Mouse (Mus musculus) forebrain, embryonic 10.5 days (tissue): Measurements from ENCODE around the gene Lefty1. TPM values are rescaled to one million over a fixed set of nuclear protein-coding genes. Genes with fewer than 3 reads are reported as not detected.
"Not testable (repeated sequence)": the region's sequence is repeated elsewhere in the genome, so short reads cannot be mapped to it uniquely, and the experiment has no call there.

ENCODE experiments used
- DNase-seq: peaks from one replicate; pipeline ENCODE4 v3.0.0-alpha.2; 2017; ENCODE audit warnings: low spot score; ENCODE audit errors: extremely low spot score
- H3K27ac ChIP-seq: fragments of 300-500 bp; sonication (generic); 2 replicates; pipeline ENCODE4 v1.5.1; 2016; ENCODE audit warnings: mild to moderate bottlenecking
- H3K27me3 ChIP-seq: fragments of 300-500 bp; sonication (generic); 2 replicates; pipeline ENCODE4 v1.6.1; 2016; ENCODE audit warnings: mild to moderate bottlenecking; ENCODE audit not compliant: poor library complexity, severe bottlenecking
- H3K36me3 ChIP-seq: fragments of 300-500 bp; sonication (generic); replicated peaks from 2 replicates; pipeline ENCODE4 v1.6.1; 2016; ENCODE audit warnings: mild to moderate bottlenecking, moderate library complexity
- H3K4me1 ChIP-seq: fragments of 300-500 bp; sonication (generic); 2 replicates; pipeline ENCODE4 v1.6.1; 2016
- H3K4me3 ChIP-seq: fragments of 300-500 bp; sonication (generic); 2 replicates; pipeline ENCODE4 v1.5.1; 2016; ENCODE audit warnings: mild to moderate bottlenecking, moderate library complexity
- H3K9me3 ChIP-seq: fragments of 300-500 bp; sonication (generic); 2 replicates; pipeline ENCODE4 v1.6.1; 2016; ENCODE audit warnings: mild to moderate bottlenecking, moderate library complexity
- WGBS: fragments of 180-500 bp; shearing (Covaris S2); methylation state at CpG from one replicate; pipeline ENCODE4 v1.1.7; 2016; 5-methylcytosine and 5-hydroxymethylcytosine counted together
- polyA plus RNA-seq: library from polyadenylated mRNA; unstranded; fragments of >200 nt; fragmentation: Nextera tagmentation; extraction: Ambion mirVana; gene quantifications from 2 replicates; pipeline ENCODE4 v1.2.1, GENCODE M21; 2016

Gene Lefty1
- polyA plus RNA-seq, 1 experiment from 2014 or later, result 0.69 TPM

DNA sequence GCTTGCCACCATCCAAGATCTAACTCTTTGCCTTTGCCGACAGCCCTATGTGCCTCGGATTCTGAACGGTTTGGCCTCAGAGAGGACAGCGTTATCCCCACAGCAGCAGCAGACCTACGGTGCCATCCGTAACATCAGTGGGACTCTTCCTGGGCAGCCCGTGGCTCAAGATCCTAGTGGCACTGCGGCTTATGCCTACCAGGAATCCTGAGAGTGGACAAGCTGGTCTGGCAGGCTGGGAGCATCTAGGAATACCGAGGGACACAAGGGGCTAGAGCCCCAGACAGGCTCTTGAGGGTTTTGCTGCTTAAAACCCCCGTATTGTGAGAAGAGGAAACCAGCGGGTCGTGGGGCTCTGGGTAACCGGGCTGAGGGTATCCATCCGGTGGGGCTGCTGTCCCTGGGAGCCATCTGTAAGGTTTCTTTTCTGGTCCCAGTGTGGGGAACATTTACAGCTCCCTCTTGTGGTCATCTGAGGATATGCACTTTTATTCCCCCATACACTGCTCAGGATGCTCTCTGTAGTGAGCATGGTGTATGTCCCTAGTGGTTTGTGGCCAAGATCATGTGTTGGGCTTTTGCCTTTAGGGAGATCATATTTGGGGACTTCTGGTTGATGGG, 39.4 kb downstream of the Lefty1 start:
- H3K4me3 ChIP-seq, result no peak overlapping the region
- H3K9me3 ChIP-seq, result no peaks in the 10 kb centered on the region
- H3K27ac ChIP-seq, result no peak overlapping the region
- peak; percentile 24 for DNase-seq
- WGBS, result 65% methylated on average over 14 of the region's 14 CpGs
- no peaks in the 10 kb centered on the region for H3K36me3 ChIP-seq
- no peaks in the 10 kb centered on the region for H3K4me1 ChIP-seq
- H3K27me3 ChIP-seq, result no peaks in the 10 kb centered on the region

GRCm38 (mm10) chr1:180976110-180976679, 41.4 kb downstream of the Lefty1 start:
- H3K27me3 ChIP-seq, result no peaks in the 10 kb centered on the region
- no peak for DNase-seq
- H3K4me3 ChIP-seq, result no peak overlapping the region
- H3K27ac ChIP-seq, result no peak overlapping the region
- H3K9me3 ChIP-seq, result no peaks in the 10 kb centered on the region
- no peaks in the 10 kb centered on the region for H3K36me3 ChIP-seq
- WGBS, result 63% methylated on average over 4 of the region's 4 CpGs
- H3K4me1 ChIP-seq, result no peaks in the 10 kb centered on the region

- Histone ChIP-seq H3K27me3 (no peaks in the 10 kb centered on the region), H3K36me3 (no peaks in the 10 kb centered on the region), H3K9me3 (no peaks in the 10 kb centered on the region), H3K4me3 (no peak overlapping the region), H3K27ac (no peak overlapping the region), H3K4me1 (no peaks in the 10 kb centered on the region)
- no peak for DNase-seq
- WGBS, result 87% methylated on average over 24 of the region's 24 CpGs
These were observed 44.8 kb downstream of the Lefty1 start for GRCm38 (mm10) chr1:180979484-180980251.

GRCm38 (mm10) chr1:180980464-180980863, 45.6 kb downstream of the Lefty1 start:
- Histone ChIP-seq H3K36me3 (no peaks in the 10 kb centered on the region), H3K4me3 (no peak overlapping the region), H3K9me3 (no peaks in the 10 kb centered on the region), H3K27me3 (no peaks in the 10 kb centered on the region), H3K4me1 (no peaks in the 10 kb centered on the region), H3K27ac (no peak overlapping the region)
- no peak for DNase-seq
- WGBS, result 60% methylated on average over 2 of the region's 2 CpGs

- 80% methylated on average over 7 of the region's 7 CpGs for WGBS
- H3K27me3 ChIP-seq, H3K4me3 ChIP-seq, H3K36me3 ChIP-seq, H3K27ac ChIP-seq, H3K9me3 ChIP-seq, H3K4me1 ChIP-seq, DNase-seq: not testable (repeated sequence)
These were observed 46.6 kb downstream of the Lefty1 start for GRCm38 (mm10) chr1:180981298-180982046.

- Histone ChIP-seq H3K9me3 (no peaks in the 10 kb centered on the region), H3K4me1 (0 out of 2 replicates have a peak, but pooled peaks cover 4% of the 10 kb centered on the region), H3K27me3 (no peaks in the 10 kb centered on the region; the same call in 1 of the 2 replicates), H3K4me3 (no peak overlapping the region), H3K36me3 (no peaks in the 10 kb centered on the region), H3K27ac (no peak overlapping the region)
- DNase-seq, result no peak
- 92% methylated on average over 8 of the region's 8 CpGs for WGBS
These were observed 51.9 kb downstream of the Lefty1 start for GRCm38 (mm10) chr1:180986701-180987100.

DNA sequence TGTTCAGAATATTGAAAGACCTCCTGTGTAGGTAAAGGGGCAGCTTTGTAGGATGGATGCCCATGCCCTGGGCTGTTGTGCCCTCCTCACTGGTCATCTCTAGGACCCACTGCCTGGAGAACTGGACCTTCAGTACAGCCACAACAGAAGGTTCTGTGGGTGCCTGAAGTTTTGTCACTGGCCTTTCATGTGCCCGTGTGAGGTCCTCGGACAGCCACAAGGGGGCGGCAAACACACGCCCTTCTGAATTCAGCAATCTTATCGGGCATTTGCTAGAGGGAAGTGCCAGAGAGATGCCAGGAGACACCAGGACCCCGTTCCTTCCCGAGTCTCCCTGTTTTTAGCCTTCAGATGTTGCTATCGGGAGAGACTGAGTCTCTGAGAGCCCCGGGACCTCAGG, 52.9 kb downstream of the Lefty1 start:
- no peaks in the 10 kb centered on the region for H3K36me3 ChIP-seq
- 3% methylated on average over 9 of the region's 9 CpGs for WGBS
- H3K9me3 ChIP-seq, result no peaks in the 10 kb centered on the region

More for the DNA sequence above, 52.9 kb downstream of the Lefty1 start:
- Histone ChIP-seq H3K27me3 (no peaks in the 10 kb centered on the region; the same call in 1 of the 2 replicates), H3K4me3 (no peak overlapping the region), H3K4me1 (0 out of 2 replicates have a peak, but pooled peaks cover 4% of the 10 kb centered on the region), H3K27ac (no peak overlapping the region)
- peak; percentile 75 for DNase-seq

Other genes with a start within 250 kb of the Lefty1 start
- gene Mixl1, start 238.0 kb upstream of the Lefty1 start, polyA plus RNA-seq, result 0.11 and 0.17 TPM in 2 replicates
- 14.7 and 17.0 TPM in 2 replicates for gene Acbd3, start 209.0 kb upstream of the Lefty1 start, polyA plus RNA-seq
- 2,460 and 2,659 TPM in 2 replicates for gene H3f3a, start 121.1 kb upstream of the Lefty1 start, polyA plus RNA-seq
- 43.3 and 45.9 TPM in 2 replicates for gene Sde2, start 83.9 kb upstream of the Lefty1 start, polyA plus RNA-seq
- gene Lefty2, start 41.9 kb upstream of the Lefty1 start, polyA plus RNA-seq, result not detected in 2 replicates
- gene Pycr2, start 30.7 kb upstream of the Lefty1 start, polyA plus RNA-seq, result 149 and 153 TPM in 2 replicates
- 2.1 and 2.2 TPM in 2 replicates for gene Tmem63a, start 7.3 kb downstream of the Lefty1 start, polyA plus RNA-seq
- gene Ephx1, start 85.9 kb downstream of the Lefty1 start, polyA plus RNA-seq, result 0.47 and 0.77 TPM in 2 replicates
- not detected in 2 replicates for gene 9130409I23Rik, start 116.2 kb downstream of the Lefty1 start, polyA plus RNA-seq
- 45.8 and 50.7 TPM in 2 replicates for gene Nvl, start 209.2 kb downstream of the Lefty1 start, polyA plus RNA-seq
- 113 and 127 TPM in 2 replicates for gene Cnih4, start 209.7 kb downstream of the Lefty1 start, polyA plus RNA-seq